Mouse (Mus musculus) testis, adult 2 months (tissue): ENCODE data around the gene Ubtd1.

Experiments used
- CTCF ChIP-seq: fragments of 200-500 bp; IDR thresholded peaks from 2 replicates; pipeline ENCODE4 v1.5.1; 2012; ENCODE audit warnings: low read depth, mild to moderate bottlenecking, inconsistent platforms, low read length, moderate library complexity; ENCODE audit not compliant: control insufficient read depth, insufficient read depth, insufficient replicate concordance
- POLR2A ChIP-seq: fragments of 200-500 bp; IDR thresholded peaks from 2 replicates; pipeline ENCODE4 v1.6.1; 2012; ENCODE audit warnings: low read depth, mild to moderate bottlenecking, inconsistent platforms, low read length, moderate library complexity; ENCODE audit not compliant: control insufficient read depth

GRCm38 (mm10) chr19:41997090-41997489, 15.5 kb downstream of the Ubtd1 start:
- TF ChIP-seq CTCF, result no peak
- no peak for TF ChIP-seq POLR2A
